Mouse (Mus musculus) stomach, postnatal 0 days (tissue): ENCODE measurements around the gene Zbtb20.

Source experiments
- CTCF ChIP-seq: IDR thresholded peaks from 2 replicates; pipeline ENCODE4 v1.5.1; 2016; ENCODE audit warnings: antibody characterized with exemption, low read depth, mild to moderate bottlenecking, moderate library complexity
- EP300 ChIP-seq: optimal IDR thresholded peaks from 2 replicates; pipeline ENCODE3; 2016; ENCODE audit warnings: antibody characterized with exemption

GRCm38 (mm10) chr16:43129966-43130365, 254.3 kb downstream of the Zbtb20 start:
- TF ChIP-seq CTCF (no peak), EP300 (no peak)
